Mouse (Mus musculus): ENCODE data around the gene Szrd1.
"Not testable (repeated sequence)": the region's sequence is repeated elsewhere in the genome, so short reads cannot be mapped to it uniquely, and the experiment has no call there.

The Szrd1 gene

GRCm38 (mm10) chr4:141148009-141148801 is 8.6 kb upstream of the Szrd1 start:
- CTCF ChIA-PET = interaction anchor here (1.3 kb wide), 2 partner anchors 11 to 13 kb away, joined by 3 read pairs; no protein-coding TSS in a partner anchor

- CTCF ChIA-PET = interaction anchor here (0.6 to 1.3 kb wide), 2 partner anchors 12 to 15 kb away, joined by 3 read pairs; no protein-coding TSS in a partner anchor
Observed at GRCm38 (mm10) chr4:141147112-141148008, 7.8 kb upstream of the Szrd1 start, which contains the start of gene Fbxo42. Gene Fbxo42, plus strand, starts transcription at chr4:141147913.

GRCm38 (mm10) chr4:141146491-141147033 is 7.0 kb upstream of the Szrd1 start:
- CTCF ChIA-PET = no interaction called here

- CTCF ChIA-PET = interaction anchor here (0.5 kb wide), 1 partner anchor 85 kb away, joined by 3 read pairs; the partner anchor contains the start of gene Crocc
Observed at GRCm38 (mm10) chr4:141145124-141145523, 5.5 kb upstream of the Szrd1 start.

- CTCF ChIA-PET = no interaction called here
Observed at GRCm38 (mm10) chr4:141142285-141142811, 2.8 kb upstream of the Szrd1 start.

GRCm38 (mm10) chr4:141140967-141141366 is 1.4 kb upstream of the Szrd1 start:
- CTCF ChIA-PET = no interaction called here

- CTCF ChIA-PET = interaction anchor here (0.6 kb wide), 1 partner anchor 118 kb away, joined by 5 read pairs; no protein-coding TSS in a partner anchor
Observed at GRCm38 (mm10) chr4:141140354-141140753, 779 bp upstream of the Szrd1 start.

GRCm38 (mm10) chr4:141138425-141139115 is 1.0 kb downstream of the Szrd1 start:
- CTCF ChIA-PET = no interaction called here

- CTCF ChIA-PET = not testable (repeated sequence)
Observed at GRCm38 (mm10) chr4:141137740-141138139, 1.8 kb downstream of the Szrd1 start.

GRCm38 (mm10) chr4:141136126-141136525 is 3.4 kb downstream of the Szrd1 start:
- CTCF ChIA-PET = interaction anchor here (1.2 kb wide), 1 partner anchor 15 kb away, joined by 6 read pairs; no protein-coding TSS in a partner anchor

- CTCF ChIA-PET = interaction anchor here (1.0 to 1.2 kb wide), 2 partner anchors 13 to 14 kb away, joined by 3 to 6 read pairs; partner anchors contain the start of gene Fbxo42
Observed at GRCm38 (mm10) chr4:141134751-141135530, 4.6 kb downstream of the Szrd1 start.

GRCm38 (mm10) chr4:141134031-141134441 is 5.5 kb downstream of the Szrd1 start:
- CTCF ChIA-PET = no interaction called here

GRCm38 (mm10) chr4:141133227-141133626 is 6.3 kb downstream of the Szrd1 start:
- CTCF ChIA-PET = interaction anchor here (0.6 kb wide), 1 partner anchor 368 kb away, joined by 3 read pairs; no protein-coding TSS in a partner anchor

- CTCF ChIA-PET = no interaction called here
Observed at GRCm38 (mm10) chr4:141132191-141132590, 7.4 kb downstream of the Szrd1 start.

- CTCF ChIA-PET = no interaction called here
Observed at GRCm38 (mm10) chr4:141131531-141132061, 8.0 kb downstream of the Szrd1 start.

- CTCF ChIA-PET = no interaction called here
Observed at GRCm38 (mm10) chr4:141130704-141131342, 8.8 kb downstream of the Szrd1 start.

- CTCF ChIA-PET = no interaction called here
Observed at GRCm38 (mm10) chr4:141129190-141129710, 10.3 kb downstream of the Szrd1 start.

- CTCF ChIA-PET = no interaction called here
Observed at GRCm38 (mm10) chr4:141123065-141123464, 16.5 kb downstream of the Szrd1 start.

GRCm38 (mm10) chr4:141122663-141123062 is 16.9 kb downstream of the Szrd1 start:
- CTCF ChIA-PET = no interaction called here

Data from spleen, embryonic (tissue).